Mouse (Mus musculus): ENCODE measurements around the gene Drg2. TPM values are rescaled to one million over a fixed set of nuclear protein-coding genes. Genes with fewer than 3 reads are reported as not detected.

The Drg2 gene
- polyA plus RNA-seq, 1 experiment, result 67.4 TPM

DNA sequence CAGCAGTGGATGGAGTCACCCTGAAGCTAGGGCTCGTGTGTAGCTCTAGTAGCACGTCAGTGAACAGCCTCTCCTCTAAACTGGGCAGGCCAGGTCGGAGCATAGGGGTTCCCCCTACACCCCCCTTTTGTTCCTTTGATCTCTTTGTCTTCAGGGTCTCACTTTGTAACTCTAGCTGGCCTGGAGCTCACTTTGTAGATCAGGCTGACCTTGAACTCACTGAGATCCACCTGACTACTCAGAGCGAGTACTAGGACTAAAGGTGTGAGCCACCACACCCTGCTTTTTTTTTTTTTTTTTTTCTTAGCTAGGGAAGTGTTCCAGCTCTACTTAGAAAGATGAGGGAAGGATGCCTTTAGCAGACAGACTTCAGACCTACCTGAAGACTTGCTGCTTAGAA, 10.4 kb upstream of the Drg2 start:
- H3K9me3 ChIP-seq (replicated peaks; ENCODE audit: control insufficient read depth, insufficient read depth, low read length, poor library complexity, severe bottlenecking), result no peaks in the 10 kb centered on the region
- no peaks in the 10 kb centered on the region for H3K27me3 ChIP-seq (ENCODE audit: control insufficient read depth, insufficient read depth, low read length, poor library complexity, severe bottlenecking)
- H3K4me1 ChIP-seq (ENCODE audit: control insufficient read depth, insufficient read depth, low read length), result peaks cover 12% of the 10 kb centered on the region
- no peak overlapping the region for H3K4me3 ChIP-seq (ENCODE audit: low read depth, low read length)
- H3K27ac ChIP-seq (ENCODE audit: insufficient read depth, low read length), result peak overlapping the region; percentile 63
- peaks cover 19% of the 10 kb centered on the region for H3K36me3 ChIP-seq (ENCODE audit: control insufficient read depth, insufficient read depth, low read length, poor library complexity, severe bottlenecking)
- H3K9ac ChIP-seq (ENCODE audit: low read depth, poor library complexity, severe bottlenecking), result no peak overlapping the region
- TF ChIP-seq EP300 (IDR thresholded peaks at IDR 0.05; ENCODE audit: insufficient read depth, low read depth, low read length), result no peak
- TF ChIP-seq POLR2A (IDR thresholded peaks at IDR 0.05; ENCODE audit: insufficient read depth, low read length), result no peak
- TF ChIP-seq CTCF (IDR thresholded peaks at IDR 0.05; ENCODE audit: low read depth, low read length), result no peak

DNA sequence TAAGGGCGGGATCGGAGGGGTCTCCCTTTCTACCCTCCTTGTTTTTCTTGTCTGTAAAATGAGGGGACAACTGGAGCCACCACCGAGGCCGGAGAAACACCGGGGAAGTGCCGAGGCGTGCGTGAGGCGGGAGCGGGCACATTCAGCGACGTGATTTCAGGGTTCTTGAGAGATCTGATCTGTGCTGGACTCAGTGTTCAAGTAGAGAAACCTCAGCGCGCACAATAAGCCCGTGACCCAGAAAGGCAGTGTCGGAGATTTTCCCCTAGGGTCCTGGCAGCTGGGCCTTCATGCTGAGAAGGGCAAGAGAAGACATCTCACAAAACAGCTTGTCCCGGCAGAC, 325 bp downstream of the Drg2 start:
- Histone ChIP-seq H3K27me3 (ENCODE audit: control insufficient read depth, insufficient read depth, low read length, poor library complexity, severe bottlenecking) (no peaks in the 10 kb centered on the region), H3K4me3 (ENCODE audit: low read depth, low read length) (peak overlapping the region; percentile 89), H3K9ac (ENCODE audit: low read depth, poor library complexity, severe bottlenecking) (peak overlapping the region; percentile 80), H3K9me3 (replicated peaks; ENCODE audit: control insufficient read depth, insufficient read depth, low read length, poor library complexity, severe bottlenecking) (no peaks in the 10 kb centered on the region), H3K4me1 (ENCODE audit: control insufficient read depth, insufficient read depth, low read length) (peaks cover 3% of the 10 kb centered on the region), H3K27ac (ENCODE audit: insufficient read depth, low read length) (no peak overlapping the region), H3K36me3 (ENCODE audit: control insufficient read depth, insufficient read depth, low read length, poor library complexity, severe bottlenecking) (peaks cover 26% of the 10 kb centered on the region)
- TF ChIP-seq EP300 (IDR thresholded peaks at IDR 0.05; ENCODE audit: insufficient read depth, low read depth, low read length) (no peak), POLR2A (IDR thresholded peaks at IDR 0.05; ENCODE audit: insufficient read depth, low read length) (no peak), CTCF (IDR thresholded peaks at IDR 0.05; ENCODE audit: low read depth, low read length) (no peak)

DNA sequence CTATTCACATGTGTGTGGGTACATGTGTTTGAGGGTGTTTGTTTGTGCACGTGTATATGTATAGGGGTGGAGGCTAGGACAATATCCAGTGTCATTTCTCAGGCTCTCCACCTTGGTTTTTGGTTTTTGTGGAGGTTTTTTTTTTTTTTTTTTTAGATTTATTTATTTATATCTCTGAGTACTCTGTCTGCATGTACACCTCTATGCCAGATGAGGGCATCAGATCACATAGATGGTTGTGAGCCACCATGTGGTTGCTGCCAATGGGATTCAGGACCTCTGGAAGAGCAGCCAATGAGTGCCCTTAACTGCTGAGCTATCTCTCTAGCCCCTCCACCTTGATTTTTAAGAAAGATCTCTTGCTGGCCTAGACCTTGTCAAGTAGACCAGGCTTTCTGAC, 3.6 kb downstream of the Drg2 start:
- Histone ChIP-seq H3K27me3 (ENCODE audit: control insufficient read depth, insufficient read depth, low read length, poor library complexity, severe bottlenecking) (no peaks in the 10 kb centered on the region), H3K36me3 (ENCODE audit: control insufficient read depth, insufficient read depth, low read length, poor library complexity, severe bottlenecking) (peaks cover 54% of the 10 kb centered on the region), H3K9ac (ENCODE audit: low read depth, poor library complexity, severe bottlenecking) (no peak overlapping the region), H3K4me3 (ENCODE audit: low read depth, low read length) (no peak overlapping the region), H3K9me3 (replicated peaks; ENCODE audit: control insufficient read depth, insufficient read depth, low read length, poor library complexity, severe bottlenecking) (no peaks in the 10 kb centered on the region), H3K4me1 (ENCODE audit: control insufficient read depth, insufficient read depth, low read length) (peaks cover 3% of the 10 kb centered on the region), H3K27ac (ENCODE audit: insufficient read depth, low read length) (no peak overlapping the region)
- TF ChIP-seq CTCF (IDR thresholded peaks at IDR 0.05; ENCODE audit: low read depth, low read length) (no peak), EP300 (IDR thresholded peaks at IDR 0.05; ENCODE audit: insufficient read depth, low read depth, low read length) (no peak), POLR2A (IDR thresholded peaks at IDR 0.05; ENCODE audit: insufficient read depth, low read length) (no peak)

DNA sequence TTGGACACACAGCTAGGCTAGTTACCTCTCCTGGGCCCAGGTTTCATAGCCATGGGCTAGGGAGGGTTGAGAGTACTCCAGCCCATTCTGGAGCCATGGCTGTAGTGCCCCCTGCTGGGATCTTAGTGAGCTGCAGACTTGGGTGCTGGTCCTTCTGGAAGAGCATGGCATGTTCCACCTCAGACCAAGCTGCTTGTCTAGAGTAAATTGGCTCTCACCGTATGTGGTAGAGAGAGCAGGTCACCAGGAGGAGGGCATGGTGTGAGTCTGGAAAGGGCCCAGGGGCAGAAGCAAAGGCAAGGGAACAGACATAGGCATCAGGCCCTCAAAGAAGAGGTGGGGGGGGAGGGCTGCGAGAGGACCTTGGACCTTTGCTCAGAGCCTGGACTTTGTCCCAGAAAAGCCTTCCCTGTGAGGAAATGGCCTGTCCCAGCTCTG, 11.6 kb downstream of the Drg2 start:
- Histone ChIP-seq H3K4me3 (ENCODE audit: low read depth, low read length) (no peak overlapping the region), H3K27ac (ENCODE audit: insufficient read depth, low read length) (no peak overlapping the region), H3K9ac (ENCODE audit: low read depth, poor library complexity, severe bottlenecking) (no peak overlapping the region), H3K9me3 (replicated peaks; ENCODE audit: control insufficient read depth, insufficient read depth, low read length, poor library complexity, severe bottlenecking) (no peaks in the 10 kb centered on the region), H3K36me3 (ENCODE audit: control insufficient read depth, insufficient read depth, low read length, poor library complexity, severe bottlenecking) (peaks cover 30% of the 10 kb centered on the region), H3K4me1 (ENCODE audit: control insufficient read depth, insufficient read depth, low read length) (no peaks in the 10 kb centered on the region), H3K27me3 (ENCODE audit: control insufficient read depth, insufficient read depth, low read length, poor library complexity, severe bottlenecking) (no peaks in the 10 kb centered on the region)
- TF ChIP-seq CTCF (IDR thresholded peaks at IDR 0.05; ENCODE audit: low read depth, low read length) (peak; percentile 81), EP300 (IDR thresholded peaks at IDR 0.05; ENCODE audit: insufficient read depth, low read depth, low read length) (no peak)

DNA sequence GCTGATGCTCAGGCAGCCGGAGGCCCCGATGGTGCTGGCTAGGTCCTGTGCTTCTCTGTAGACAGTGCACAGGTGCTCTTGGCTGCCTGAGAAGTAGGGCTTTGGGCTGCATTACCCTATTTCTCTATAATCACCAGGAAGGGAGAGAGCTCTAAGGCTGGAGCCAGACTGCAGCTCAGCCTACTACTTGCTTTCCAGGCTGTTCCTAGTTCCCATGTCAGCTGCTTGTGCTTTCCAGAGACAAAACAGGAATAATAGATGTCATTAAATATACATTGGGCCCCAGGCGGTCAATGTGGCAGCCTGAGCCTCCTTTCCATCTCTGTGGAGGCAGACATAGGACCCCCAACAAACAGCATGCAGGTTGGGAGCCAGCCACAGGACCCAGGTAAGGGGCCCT, 14.6 kb downstream of the Drg2 start, which contains the start of gene Myo15:
Gene Myo15, plus strand, starts transcription at position 301 of the 400 bp plus-strand sequence.
- Histone ChIP-seq H3K9ac (ENCODE audit: low read depth, poor library complexity, severe bottlenecking) (no peak within 1 kb of the TSS), H3K27me3 (ENCODE audit: control insufficient read depth, insufficient read depth, low read length, poor library complexity, severe bottlenecking) (no peaks in the 10 kb centered on the region), H3K27ac (ENCODE audit: insufficient read depth, low read length) (no peak within 1 kb of the TSS), H3K4me3 (ENCODE audit: low read depth, low read length) (no peak within 1 kb of the TSS), H3K4me1 (ENCODE audit: control insufficient read depth, insufficient read depth, low read length) (no peaks in the 10 kb centered on the region), H3K36me3 (ENCODE audit: control insufficient read depth, insufficient read depth, low read length, poor library complexity, severe bottlenecking) (peaks cover 8% of the 10 kb centered on the region), H3K9me3 (replicated peaks; ENCODE audit: control insufficient read depth, insufficient read depth, low read length, poor library complexity, severe bottlenecking) (no peaks in the 10 kb centered on the region)
- TF ChIP-seq EP300 (IDR thresholded peaks at IDR 0.05; ENCODE audit: insufficient read depth, low read depth, low read length), result no peak
- no peak for TF ChIP-seq CTCF (IDR thresholded peaks at IDR 0.05; ENCODE audit: low read depth, low read length)
- no peak for TF ChIP-seq POLR2A (IDR thresholded peaks at IDR 0.05; ENCODE audit: insufficient read depth, low read length)

DNA sequence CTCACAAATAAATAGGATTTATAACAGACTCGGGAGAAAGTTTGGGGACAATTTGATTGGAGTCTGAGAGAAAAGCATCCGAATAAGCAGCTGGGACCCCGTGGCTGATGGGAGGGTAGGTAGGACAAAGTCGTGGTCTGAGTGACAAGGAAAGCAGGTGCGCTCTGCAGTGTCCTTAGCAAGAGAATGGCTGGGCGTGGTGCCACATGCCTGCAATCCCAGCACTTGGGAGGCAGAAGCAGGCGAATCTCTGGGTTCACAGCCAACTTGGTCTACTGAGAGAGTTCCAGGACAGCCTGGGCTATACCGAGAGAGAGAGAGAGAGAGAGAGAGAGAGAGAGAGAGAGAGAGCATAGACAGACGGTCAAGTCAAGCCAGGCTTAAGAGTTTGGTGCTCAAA, 16.4 kb downstream of the Drg2 start:
- Histone ChIP-seq H3K27me3 (ENCODE audit: control insufficient read depth, insufficient read depth, low read length, poor library complexity, severe bottlenecking) (no peaks in the 10 kb centered on the region), H3K9me3 (replicated peaks; ENCODE audit: control insufficient read depth, insufficient read depth, low read length, poor library complexity, severe bottlenecking) (no peaks in the 10 kb centered on the region), H3K27ac (ENCODE audit: insufficient read depth, low read length) (no peak overlapping the region), H3K4me3 (ENCODE audit: low read depth, low read length) (no peak overlapping the region), H3K4me1 (ENCODE audit: control insufficient read depth, insufficient read depth, low read length) (no peaks in the 10 kb centered on the region), H3K9ac (ENCODE audit: low read depth, poor library complexity, severe bottlenecking) (no peak overlapping the region), H3K36me3 (ENCODE audit: control insufficient read depth, insufficient read depth, low read length, poor library complexity, severe bottlenecking) (no peaks in the 10 kb centered on the region)
- TF ChIP-seq CTCF (IDR thresholded peaks at IDR 0.05; ENCODE audit: low read depth, low read length) (no peak), POLR2A (IDR thresholded peaks at IDR 0.05; ENCODE audit: insufficient read depth, low read length) (no peak), EP300 (IDR thresholded peaks at IDR 0.05; ENCODE audit: insufficient read depth, low read depth, low read length) (0 out of 2 replicates have a peak, but pooled peaks have one; percentile 53)

Data from ES-Bruce4 (cell line).